Mouse (Mus musculus): Measurements from ENCODE around the gene Mospd3.
"Not testable (repeated sequence)": the region's sequence is repeated elsewhere in the genome, so short reads cannot be mapped to it uniquely, and the experiment has no call there.

Mospd3 gene

GRCm38 (mm10) chr5:137615347-137615746, 14.5 kb upstream of the Mospd3 start:
- no peak for DNase-seq (ENCODE audit: low spot score in 2 of 2)

- not testable (repeated sequence) for DNase-seq (ENCODE audit: low spot score in 2 of 2)
Observed at GRCm38 (mm10) chr5:137614921-137615320, 14.1 kb upstream of the Mospd3 start.

GRCm38 (mm10) chr5:137613550-137613949, 12.7 kb upstream of the Mospd3 start, which contains the start of gene Pcolce:
Gene Pcolce, minus strand, starts transcription at chr5:137613784.
- no peak for DNase-seq (ENCODE audit: low spot score in 2 of 2)

GRCm38 (mm10) chr5:137613076-137613475, 12.2 kb upstream of the Mospd3 start:
- DNase-seq (ENCODE audit: low spot score in 2 of 2) = no peak

GRCm38 (mm10) chr5:137611245-137611602, 10.4 kb upstream of the Mospd3 start:
- no peak for DNase-seq (ENCODE audit: low spot score in 2 of 2)

GRCm38 (mm10) chr5:137610548-137611244, 9.8 kb upstream of the Mospd3 start:
- DNase-seq (ENCODE audit: low spot score in 2 of 2) = no peak

- DNase-seq (ENCODE audit: low spot score in 2 of 2) = no peak
Observed at GRCm38 (mm10) chr5:137610056-137610455, 9.2 kb upstream of the Mospd3 start.

GRCm38 (mm10) chr5:137609292-137609691, 8.4 kb upstream of the Mospd3 start:
- no peak for DNase-seq (ENCODE audit: low spot score in 2 of 2)

GRCm38 (mm10) chr5:137608654-137609190, 7.9 kb upstream of the Mospd3 start:
- no peak for DNase-seq (ENCODE audit: low spot score in 2 of 2)

- DNase-seq (ENCODE audit: low spot score in 2 of 2) = no peak
Observed at GRCm38 (mm10) chr5:137607860-137608653, 7.2 kb upstream of the Mospd3 start.

- DNase-seq (ENCODE audit: low spot score in 2 of 2) = no peak
Observed at GRCm38 (mm10) chr5:137601365-137601729, 489 bp upstream of the Mospd3 start.

- no peak for DNase-seq (ENCODE audit: low spot score in 2 of 2)
Observed at GRCm38 (mm10) chr5:137600281-137600618, 608 bp downstream of the Mospd3 start.

- DNase-seq (ENCODE audit: low spot score in 2 of 2) = no peak
Observed at GRCm38 (mm10) chr5:137599600-137599999, 1.3 kb downstream of the Mospd3 start.

GRCm38 (mm10) chr5:137598100-137598826, 2.6 kb downstream of the Mospd3 start:
- no peak for DNase-seq (ENCODE audit: low spot score in 2 of 2)

GRCm38 (mm10) chr5:137597625-137598024, 3.2 kb downstream of the Mospd3 start:
- DNase-seq (ENCODE audit: low spot score in 2 of 2) = no peak

- no peak for DNase-seq (ENCODE audit: low spot score in 2 of 2)
Observed at GRCm38 (mm10) chr5:137596601-137597261, 4.1 kb downstream of the Mospd3 start.

- DNase-seq (ENCODE audit: low spot score in 2 of 2) = no peak
Observed at GRCm38 (mm10) chr5:137595921-137596320, 4.9 kb downstream of the Mospd3 start.

GRCm38 (mm10) chr5:137590507-137590906, 10.4 kb downstream of the Mospd3 start:
- no peak for DNase-seq (ENCODE audit: low spot score in 2 of 2)

- DNase-seq (ENCODE audit: low spot score in 2 of 2) = peak; percentile 52 to 65
Observed at GRCm38 (mm10) chr5:137584976-137585375, 15.9 kb downstream of the Mospd3 start.

GRCm38 (mm10) chr5:137583670-137584169, 17.1 kb downstream of the Mospd3 start:
- DNase-seq (ENCODE audit: low spot score in 2 of 2) = no peak

GRCm38 (mm10) chr5:137582702-137583101, 18.2 kb downstream of the Mospd3 start:
- DNase-seq (ENCODE audit: low spot score in 2 of 2) = no peak

- no peak for DNase-seq (ENCODE audit: low spot score in 2 of 2)
Observed at GRCm38 (mm10) chr5:137580246-137580645, 20.6 kb downstream of the Mospd3 start.

All from spleen, postnatal 14 days (tissue).